Mouse (Mus musculus): ENCODE measurements around the gene Tpm4. TPM values are rescaled to one million over a fixed set of nuclear protein-coding genes. Genes with fewer than 3 reads are reported as not detected.
A peak's percentile ranks its signal among the peaks of the same experiment; 100 is the strongest.

Gene Tpm4
- total RNA-seq, 2 experiments from 2014 or later = 52.7 to 57.9 TPM

GRCm38 (mm10) chr8:72138456-72138855 lies 3.7 kb downstream of the Tpm4 start:
- DNase-seq (ENCODE audit: low spot score in 2 of 2) = no peak

GRCm38 (mm10) chr8:72143256-72143824 lies 8.6 kb downstream of the Tpm4 start:
- DNase-seq (ENCODE audit: low spot score in 2 of 2) = no peak

DNA sequence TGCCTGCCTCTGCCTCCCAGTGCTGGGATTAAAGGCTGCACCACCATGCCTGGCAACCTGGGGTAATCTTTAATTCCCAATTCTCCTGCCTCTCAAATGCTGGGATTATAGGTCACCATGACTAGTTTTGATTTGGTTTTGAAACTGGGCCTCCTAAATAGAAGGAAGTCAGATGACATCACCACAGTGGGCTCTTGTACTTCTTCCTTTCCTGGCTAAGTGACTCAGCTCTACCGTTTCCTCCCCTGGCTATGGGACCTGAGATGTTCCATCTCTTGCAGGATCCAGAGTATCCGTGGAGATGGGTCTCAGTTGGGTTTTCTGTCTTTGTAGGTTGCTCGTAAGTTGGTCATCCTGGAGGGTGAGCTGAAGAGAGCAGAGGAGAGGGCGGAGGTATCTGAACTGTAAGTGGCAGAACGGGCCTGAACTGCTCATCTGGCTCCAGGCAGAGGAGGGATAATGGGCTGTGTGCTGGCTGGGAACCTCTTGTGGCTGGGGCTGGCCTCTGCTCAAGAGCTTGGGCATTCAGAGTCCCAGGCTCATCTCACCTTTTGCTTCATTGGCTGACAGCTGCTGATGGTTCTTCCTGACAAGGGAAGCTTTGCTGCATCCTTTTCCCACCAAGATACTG lies 9.7 kb downstream of the Tpm4 start:
- no peak for DNase-seq (ENCODE audit: low spot score in 2 of 2)

DNA sequence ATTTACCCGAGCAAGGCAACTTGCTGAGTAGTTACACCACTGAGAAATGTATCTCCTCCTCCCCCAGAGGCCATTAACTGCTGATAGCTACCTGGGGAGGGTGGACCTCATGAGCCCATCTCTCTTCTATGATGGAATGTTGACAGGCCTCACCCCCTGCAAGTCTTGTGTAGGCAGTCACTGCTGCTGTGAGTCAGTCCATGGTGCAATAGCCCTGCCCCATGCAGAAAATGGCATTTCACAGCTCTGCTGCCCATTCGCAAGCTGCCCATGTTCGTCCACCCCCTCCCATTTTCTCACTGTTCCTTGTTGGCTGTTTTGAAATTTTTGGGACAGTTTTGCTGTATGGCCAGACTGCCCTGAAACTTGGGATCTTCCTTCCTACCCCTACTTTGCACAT lies 10.7 kb downstream of the Tpm4 start:
- no peak for DNase-seq (ENCODE audit: low spot score in 2 of 2)

GRCm38 (mm10) chr8:72146056-72146455 lies 11.3 kb downstream of the Tpm4 start:
- DNase-seq (ENCODE audit: low spot score in 2 of 2) = no peak

DNA sequence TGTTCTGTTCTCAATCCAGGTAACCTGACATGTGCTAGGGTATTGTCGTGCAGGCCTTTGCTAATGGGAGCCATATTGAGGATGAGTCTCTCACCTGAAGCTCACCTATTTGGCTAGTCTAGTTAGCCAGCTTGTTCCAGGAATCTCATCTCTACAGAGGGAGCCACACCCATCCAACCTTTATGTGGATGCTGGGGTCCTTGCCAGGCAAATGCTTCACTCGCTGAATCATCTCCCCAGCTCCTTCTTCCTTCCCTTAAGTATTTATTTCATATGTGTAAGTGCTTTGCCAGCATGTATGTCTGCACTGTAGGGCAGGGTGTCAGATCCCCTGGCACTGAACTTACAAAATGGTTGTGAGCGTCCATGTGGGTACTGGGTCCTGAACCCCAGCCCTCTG lies 11.8 kb downstream of the Tpm4 start:
- DNase-seq (ENCODE audit: low spot score in 2 of 2) = no peak

- DNase-seq (ENCODE audit: low spot score in 2 of 2) = no peak
Observed at GRCm38 (mm10) chr8:72147266-72147665, 12.5 kb downstream of the Tpm4 start.

DNA sequence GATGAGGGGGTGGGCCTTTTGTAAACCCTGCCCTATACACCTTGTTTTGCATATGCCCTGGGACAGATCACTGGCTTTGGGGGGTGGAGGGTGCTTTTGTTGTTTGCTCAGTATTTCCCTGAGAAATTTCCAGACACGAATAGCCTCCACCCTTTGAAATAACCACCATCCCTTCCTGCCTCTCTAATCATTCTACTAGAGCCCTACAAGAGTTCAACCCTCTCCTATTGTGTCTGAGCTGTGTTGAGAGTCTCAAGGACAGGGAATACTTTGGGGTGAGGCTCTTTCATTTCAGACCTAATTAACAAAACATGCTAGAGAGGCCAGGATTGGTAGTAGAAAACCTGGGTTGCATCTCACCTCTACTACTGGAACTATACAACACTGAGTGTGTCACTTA lies 14.3 kb downstream of the Tpm4 start:
- DNase-seq (ENCODE audit: low spot score in 2 of 2) = no peak

DNA sequence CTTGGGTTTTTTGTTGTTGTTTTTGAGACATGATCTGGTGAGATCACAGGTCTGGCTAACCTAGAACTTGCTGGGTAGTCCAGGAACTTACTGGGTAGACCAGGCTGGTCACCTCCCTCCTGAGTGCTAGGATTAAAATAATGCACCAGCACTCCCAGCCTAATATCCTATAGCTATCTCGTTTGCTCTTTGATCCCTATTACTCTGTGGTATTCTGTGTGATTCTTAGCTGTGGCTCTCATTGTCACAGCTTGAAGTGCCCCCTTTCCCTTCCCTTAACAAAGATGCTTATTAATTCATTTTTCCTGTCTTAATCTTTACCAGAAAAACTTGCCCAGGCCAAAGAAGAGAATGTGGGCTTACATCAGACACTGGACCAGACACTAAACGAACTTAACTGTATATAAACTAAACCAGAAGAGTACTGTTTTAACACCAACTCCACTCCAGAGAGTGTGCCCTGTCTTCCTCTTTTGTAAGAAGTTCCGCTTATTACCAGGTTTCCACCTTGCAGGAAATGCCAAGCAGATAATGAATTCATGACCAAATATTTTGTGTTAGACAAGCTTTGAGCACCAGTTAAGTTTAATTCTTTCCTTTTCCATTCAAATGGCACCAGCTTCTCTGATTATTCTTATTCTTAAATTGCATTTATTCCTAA lies 16.8 kb downstream of the Tpm4 start:
- no peak for DNase-seq (ENCODE audit: low spot score in 2 of 2)

DNA sequence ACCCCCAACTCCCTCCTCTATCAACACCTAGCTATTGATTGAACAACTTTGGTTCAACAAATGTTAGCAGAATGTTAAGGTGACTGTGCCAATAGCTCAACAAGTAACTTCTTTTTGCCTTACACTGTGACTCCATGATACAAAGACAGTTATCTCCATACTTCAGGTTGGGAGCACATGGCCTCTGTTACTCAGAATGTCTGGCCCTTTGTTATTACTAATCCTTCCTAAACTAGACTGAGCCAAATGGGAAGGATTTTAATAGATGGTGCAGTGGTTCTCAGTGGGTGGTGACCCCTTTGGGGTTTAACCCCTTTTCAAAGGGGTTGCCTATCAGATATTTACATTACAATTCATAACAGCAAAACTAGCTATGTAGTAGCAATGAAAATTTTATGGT lies 18.6 kb downstream of the Tpm4 start:
- DNase-seq (ENCODE audit: low spot score in 2 of 2) = no peak

- DNase-seq (ENCODE audit: low spot score in 2 of 2) = no peak
Observed at GRCm38 (mm10) chr8:72158096-72158495, 23.3 kb downstream of the Tpm4 start.

- DNase-seq (ENCODE audit: low spot score in 2 of 2) = no peak
Observed at GRCm38 (mm10) chr8:72158726-72159125, 24.0 kb downstream of the Tpm4 start.

GRCm38 (mm10) chr8:72160007-72160406 lies 25.2 kb downstream of the Tpm4 start:
- DNase-seq (ENCODE audit: low spot score in 2 of 2) = no peak

- peak; percentile 100 for DNase-seq (ENCODE audit: low spot score in 2 of 2)
Observed at GRCm38 (mm10) chr8:72160707-72161697, 26.2 kb downstream of the Tpm4 start, which contains the start of gene Rab8a. Gene Rab8a (plus strand): TSS chr8:72161200.

DNA sequence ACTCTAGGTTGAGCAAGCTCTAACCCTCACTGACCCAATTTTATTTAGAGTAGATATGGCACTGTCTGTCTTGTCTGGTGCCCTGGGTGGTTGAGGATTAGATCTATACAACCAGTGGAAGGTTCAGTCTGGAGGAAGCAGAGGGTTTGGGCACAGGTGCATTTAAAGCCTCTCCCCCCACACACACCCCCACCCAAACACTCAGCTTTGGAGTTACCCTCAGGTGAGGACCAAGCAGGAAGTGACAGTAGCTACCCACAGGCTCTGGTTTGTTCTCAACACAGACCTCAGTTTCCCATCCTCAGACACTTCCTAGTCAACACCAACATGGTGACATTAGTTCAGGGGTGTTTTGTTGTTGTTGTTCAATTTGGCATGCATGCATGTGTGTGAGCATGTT lies 28.0 kb downstream of the Tpm4 start:
- no peak for DNase-seq (ENCODE audit: low spot score in 2 of 2)

- no peak for DNase-seq (ENCODE audit: low spot score in 2 of 2)
Observed at GRCm38 (mm10) chr8:72169098-72169668, 34.4 kb downstream of the Tpm4 start.

DNA sequence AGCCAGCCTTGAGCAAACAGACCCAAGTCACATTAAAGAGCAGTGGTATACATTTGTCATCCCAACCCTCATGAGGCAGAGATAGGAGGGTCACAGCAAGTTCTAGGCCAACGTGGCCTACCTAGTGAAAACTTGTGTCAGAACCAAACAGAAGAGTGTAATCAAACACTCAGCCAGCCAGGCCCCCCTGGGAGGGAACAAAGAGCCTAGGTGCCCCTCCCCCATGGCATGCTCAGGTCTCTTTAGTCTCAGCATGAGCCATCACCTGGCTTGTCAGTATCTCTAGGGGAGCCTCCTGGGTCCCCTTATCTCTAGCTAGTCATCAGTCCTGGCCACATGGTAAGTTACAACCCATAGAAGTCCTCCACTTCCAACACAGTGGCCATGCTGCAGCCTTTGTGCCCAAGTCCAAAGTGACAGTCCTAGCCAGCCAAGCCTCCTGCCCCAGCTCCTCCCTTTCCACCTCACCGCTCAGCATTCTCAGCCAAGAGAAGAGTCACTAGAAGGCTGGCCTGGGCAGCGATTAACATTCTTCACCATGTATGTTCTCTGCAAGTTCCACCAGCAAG lies 35.0 kb downstream of the Tpm4 start:
- no peak for DNase-seq (ENCODE audit: low spot score in 2 of 2)

DNA sequence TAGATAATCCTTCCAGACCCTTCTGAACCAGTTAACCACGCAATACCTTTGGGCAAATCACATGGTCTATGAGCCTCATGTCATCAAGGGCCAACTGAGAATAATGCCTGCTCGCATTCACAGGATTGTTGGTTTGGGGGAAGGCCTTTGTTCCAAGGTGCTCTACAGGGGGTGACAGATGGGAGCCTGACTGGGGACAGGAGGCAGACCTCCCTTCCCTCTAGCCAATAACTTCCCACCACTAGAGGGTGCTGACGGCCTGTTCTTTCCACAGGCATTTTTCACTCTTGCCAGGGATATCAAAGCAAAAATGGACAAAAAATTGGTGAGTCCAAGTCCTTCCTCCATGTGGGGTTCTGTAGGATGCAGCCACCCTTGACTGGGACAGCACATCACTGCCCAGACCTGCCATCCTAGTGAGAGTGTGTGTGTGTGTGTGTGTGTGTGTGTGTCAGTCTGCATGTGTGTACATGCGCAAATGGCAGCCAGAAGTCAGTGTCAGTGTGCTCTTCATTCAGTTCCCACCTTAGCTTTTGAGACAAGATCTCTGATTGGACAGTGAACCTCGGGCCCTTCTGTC lies 42.7 kb downstream of the Tpm4 start:
- DNase-seq (ENCODE audit: low spot score in 2 of 2) = peak; percentile 86 to 87

- DNase-seq (ENCODE audit: low spot score in 2 of 2) = peak; percentile 52 to 59
Observed at GRCm38 (mm10) chr8:72183554-72184202, 48.9 kb downstream of the Tpm4 start.

DNA sequence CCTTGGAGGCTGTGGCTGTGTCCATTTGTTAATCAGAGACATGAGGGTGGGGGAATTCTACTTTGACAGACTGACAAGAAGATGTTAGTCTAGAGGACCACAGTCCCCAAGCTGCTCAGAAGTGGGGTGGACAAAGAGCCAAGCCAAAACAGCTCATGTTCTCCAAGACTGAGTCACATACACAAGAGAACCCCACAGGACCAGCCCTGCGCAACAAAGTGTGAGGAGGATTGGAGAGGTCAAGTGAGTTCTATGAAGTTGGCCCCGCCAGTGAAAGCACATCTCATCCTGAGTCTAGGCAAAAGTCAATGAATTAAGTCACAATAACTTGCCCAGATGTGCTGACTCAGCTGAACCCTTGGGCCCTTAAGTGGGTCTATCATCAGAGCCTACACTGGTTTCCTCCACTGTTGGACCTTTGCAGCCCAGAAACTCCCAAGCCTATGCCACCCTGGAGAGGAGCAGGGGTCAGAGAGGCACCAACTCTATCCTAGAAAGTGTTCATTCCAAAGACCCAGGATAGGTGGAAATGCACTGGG lies 53.1 kb downstream of the Tpm4 start:
- DNase-seq (ENCODE audit: low spot score in 2 of 2) = no peak

All from layer of hippocampus, postnatal 10 days (tissue).